Mouse (Mus musculus): ENCODE measurements around the gene AC109138.7.

- no peak for TF ChIP-seq CTCF (IDR thresholded peaks at IDR 0.05; ENCODE audit: borderline replicate concordance, extremely low read depth, insufficient read depth, insufficient read length)
- no peak for TF ChIP-seq POLR2A (IDR thresholded peaks at IDR 0.05; ENCODE audit: borderline replicate concordance, extremely low read depth, insufficient read depth, insufficient read length, poor library complexity, severe bottlenecking)
These were observed at the start of gene AC109138.7, which contains the start of gene Clcf1 for GRCm38 (mm10) chr19:4214071-4214770.

All from brain, embryonic 14.5 days (tissue).